Mouse (Mus musculus) regulatory T cell (primary cell): ENCODE data around the gene Mbnl1.

Experiments used
- in situ Hi-C: fragments of 300-600 bp; cut with MboI, MseI; formaldehyde crosslinking; loops from one replicate; pipeline ENCODE4 v1.15.1; 2025; ENCODE audit warnings: high pct_unique_total_duplicates

The Mbnl1 gene

DNA sequence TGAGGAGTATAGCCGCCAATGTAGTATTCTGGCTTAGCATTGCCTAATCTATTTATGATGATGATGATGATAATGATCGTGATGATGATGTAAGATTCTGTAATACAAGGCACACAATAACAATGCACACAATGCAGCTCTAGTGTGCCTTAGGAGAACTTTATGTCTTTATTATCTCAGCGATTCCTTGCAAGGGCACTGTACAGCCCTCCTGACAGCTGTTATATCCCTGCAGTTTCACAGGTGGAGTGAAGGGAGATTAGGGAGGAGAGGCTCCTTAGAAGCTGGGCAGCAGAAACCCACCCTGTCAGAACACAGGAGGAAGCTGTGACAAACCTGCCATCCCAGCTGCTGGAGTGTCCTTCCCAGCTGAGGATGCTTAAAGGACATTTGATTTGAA, 93.3 kb downstream of the Mbnl1 start:
- in situ Hi-C loops, result no loop called here

DNA sequence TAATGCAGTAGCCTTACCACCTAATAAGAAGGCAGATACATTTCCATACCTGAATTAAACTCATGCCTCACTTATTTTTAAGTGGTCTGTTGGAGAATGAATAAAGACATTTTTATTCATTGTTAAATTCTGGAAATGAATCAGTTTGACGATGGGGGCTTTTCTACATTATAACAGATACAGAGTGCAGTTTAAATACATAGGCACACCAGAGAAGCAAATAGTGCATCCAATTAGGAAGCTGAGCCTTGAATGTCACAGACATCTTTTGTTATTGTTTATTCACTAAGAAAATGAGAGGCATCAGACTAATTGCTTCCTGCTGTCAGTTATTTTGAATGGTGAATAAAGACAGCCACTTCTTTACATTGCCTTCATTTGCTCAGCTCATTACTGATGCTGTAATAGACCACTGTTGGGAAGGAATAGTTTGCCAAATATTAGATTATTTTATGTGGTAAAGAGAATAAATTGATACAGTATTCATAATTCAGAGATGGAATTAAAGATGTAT, 95.6 kb downstream of the Mbnl1 start:
- in situ Hi-C loops, result no loop called here

DNA sequence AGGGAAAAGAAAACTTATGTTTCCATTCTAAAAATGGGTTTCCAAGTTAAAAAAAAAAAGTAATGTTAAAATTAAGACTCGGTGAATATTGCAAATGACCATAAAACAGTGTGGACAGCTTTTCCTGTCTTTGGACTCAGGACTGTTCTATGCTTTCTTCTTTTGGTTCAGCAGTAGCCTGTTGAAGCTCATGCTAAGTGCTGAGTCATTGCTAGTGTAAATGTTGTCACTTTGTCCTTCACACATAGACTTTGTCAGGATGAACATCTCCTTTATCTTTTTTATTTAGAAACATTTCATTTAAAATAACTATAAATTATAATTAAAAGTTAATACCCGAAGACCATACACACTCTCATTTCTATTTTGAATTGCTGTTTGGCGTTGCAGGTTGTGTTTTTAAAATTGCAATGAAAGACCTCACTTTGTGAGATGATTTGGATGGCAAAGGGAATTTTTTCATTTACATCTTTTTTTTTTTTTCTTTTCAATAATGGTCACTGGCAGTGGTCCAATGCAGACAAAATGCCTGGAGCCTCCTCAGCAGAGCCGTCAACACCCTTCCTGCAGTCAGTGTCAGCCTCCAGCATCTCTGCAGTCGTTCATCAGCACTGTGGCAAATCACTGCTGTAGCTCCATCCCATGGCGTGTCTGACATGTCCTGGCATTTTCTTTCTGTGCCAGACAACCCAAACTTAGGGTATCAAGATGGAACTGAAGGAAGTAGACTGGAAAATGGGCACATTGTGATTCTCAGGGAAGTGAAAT, 96.4 kb downstream of the Mbnl1 start:
- in situ Hi-C loops, result no loop called here

DNA sequence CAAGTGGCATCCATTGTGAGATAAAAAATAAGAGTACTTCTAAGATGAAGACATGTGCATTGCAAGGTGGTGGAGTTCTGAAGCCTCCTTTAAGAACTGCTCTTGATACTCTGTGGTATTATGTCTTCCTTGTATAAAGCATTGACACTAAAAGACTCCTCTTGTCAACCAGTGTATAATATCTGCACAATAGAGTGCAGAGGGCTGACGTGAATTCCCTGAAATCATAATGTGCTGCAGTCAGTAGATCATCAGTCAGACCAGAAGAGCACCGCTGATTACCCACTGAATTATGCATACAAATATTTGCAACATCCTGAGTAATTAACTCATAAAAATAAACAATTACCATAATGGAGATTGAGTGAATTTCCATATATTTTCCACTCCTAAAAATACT, 97.2 kb downstream of the Mbnl1 start:
- in situ Hi-C loops, result no loop called here

DNA sequence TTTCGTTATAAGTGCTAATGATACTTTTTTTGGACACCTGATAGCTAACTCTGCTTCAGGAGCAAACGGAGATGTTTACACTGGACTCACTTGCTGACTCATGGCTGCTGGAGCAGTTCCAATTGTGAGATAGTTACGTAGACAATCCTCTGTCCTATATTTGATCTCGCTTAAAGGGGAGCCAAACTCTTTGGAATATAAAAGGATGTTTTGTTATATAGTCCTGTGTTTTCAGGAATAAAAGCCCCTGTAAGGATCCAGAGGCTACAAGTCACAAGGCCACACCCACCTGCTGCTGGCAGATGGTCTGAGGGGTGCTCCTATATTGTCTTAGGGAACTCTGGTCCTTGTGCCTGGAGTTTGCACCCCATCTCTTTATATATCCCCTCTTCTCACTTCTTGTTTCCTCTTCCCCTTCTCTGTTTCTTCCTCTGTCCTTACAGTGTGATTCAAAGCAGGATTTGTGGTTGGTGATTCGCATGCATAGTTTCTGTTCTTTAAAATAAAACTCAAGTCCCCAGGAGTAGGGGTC, 97.9 kb downstream of the Mbnl1 start:
- in situ Hi-C loops, result no loop called here

DNA sequence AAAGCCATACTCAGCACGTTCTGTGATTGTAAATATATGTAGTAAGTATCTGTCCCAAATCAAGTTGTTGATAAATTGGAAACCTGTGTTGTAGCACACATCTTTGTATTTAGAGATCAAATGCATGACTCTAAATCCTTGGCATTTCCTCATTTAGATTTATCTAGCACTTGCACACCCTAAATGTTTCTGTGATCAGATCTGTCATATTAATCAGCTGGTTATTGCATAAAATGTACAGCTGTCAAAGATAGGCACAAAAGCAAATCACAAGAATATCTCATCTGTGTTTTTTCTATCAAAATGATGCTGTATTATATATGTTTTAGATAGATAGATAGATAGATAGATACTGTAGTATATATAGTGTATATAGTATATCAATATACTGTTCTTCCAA, 98.9 kb downstream of the Mbnl1 start:
- in situ Hi-C loops, result no loop called here

DNA sequence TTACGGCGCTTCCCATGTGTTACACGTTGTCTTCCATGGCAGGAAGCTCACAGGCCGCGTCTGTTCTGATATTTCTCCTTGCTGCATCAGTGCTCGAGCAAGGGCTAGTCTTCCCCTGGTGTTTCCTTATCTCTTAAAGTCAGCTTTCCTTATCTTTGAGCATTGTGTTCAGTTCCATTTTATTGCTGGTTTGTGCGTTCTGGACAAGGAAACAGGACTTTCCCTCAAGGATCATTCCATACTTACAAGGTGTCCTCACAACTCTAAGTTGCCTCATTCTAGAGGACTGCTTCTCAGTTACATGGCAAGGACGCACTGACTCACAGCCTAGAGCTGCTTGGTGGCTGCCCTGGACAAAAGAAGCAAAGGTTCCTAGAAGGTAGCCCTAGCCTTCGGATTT, 101.6 kb downstream of the Mbnl1 start:
- in situ Hi-C loops, result no loop called here

DNA sequence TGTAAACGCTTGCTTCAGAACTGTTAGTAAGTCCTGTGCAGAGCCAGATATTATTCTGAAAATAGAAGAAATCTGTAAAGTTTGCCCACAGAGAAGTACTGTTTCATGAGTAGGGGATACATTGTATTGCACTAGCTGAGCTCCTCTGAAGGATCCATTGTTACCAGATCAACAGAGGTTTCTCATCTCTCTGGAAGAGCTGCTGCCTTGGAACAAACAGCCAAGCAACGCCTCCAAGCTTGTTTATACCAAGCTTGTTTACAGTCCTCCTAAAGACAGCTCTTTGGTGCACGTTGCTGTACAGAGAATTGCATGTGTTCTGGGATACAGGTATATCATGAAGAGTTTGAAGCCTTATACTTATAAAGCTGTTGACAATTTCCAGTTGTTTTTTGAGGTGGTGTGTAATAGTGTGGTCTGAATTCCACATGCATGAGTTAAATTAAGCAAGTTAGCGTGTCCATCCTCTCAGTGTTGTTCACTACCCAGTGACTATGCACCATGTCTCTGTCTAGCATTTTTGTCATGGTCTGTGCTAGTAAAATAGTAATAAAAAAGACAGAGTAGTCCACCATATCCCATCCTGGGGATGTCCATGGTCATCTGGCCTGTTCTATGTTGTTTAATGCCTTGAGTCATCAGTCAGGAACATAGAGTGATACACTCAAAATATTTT, 102.4 kb downstream of the Mbnl1 start:
- in situ Hi-C loops, result no loop called here

DNA sequence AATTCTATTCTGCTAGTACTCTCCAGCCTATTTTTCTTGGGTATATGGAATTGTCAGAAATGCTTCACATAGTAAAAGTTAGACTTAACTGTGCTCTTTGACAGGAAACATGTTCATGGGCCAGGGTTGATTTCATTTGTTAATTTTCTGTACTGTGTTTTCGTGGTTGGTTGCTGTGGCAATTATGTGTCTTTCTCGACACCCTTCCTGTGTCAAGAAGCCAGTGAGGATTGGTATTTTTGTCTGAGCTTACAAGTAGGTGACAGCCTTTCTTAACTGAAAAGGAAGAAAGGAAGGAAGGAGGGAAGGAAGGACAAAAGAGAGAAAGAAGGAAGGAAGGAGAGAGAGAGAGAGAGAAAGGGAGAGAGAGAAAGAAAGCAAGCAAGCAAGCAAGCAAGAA, 103.3 kb downstream of the Mbnl1 start:
- in situ Hi-C loops, result no loop called here

DNA sequence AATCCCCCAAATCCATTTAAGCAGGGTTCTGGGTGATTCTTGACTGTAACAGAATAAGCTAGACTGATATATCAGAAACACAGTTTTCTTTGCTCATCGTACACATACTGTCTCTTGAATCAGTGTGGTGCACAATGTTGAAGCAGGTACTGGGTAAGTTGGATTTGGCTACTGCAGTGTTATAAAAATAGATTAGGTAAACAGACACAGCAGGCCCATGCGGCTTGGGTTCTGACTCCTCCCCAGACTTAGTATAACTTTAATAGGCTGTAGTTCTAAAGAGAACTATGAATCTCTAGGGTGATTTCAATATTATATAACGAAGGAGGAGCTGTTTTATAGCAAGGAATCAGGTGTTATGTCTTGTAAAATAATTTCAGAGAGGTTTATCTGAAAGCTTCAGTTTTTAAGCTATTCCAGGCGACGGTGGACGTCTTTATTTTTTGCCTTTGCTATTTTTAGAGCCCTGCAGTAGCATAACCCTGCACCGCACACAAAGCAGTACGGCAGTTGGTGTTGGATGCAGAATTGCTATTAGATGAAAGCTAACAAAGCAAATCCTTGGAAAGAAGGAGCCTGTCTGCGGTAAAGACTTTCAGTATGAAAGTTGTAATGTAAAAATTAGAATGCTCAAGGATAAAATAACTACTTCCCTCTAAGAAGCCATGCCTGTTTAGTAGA, 103.9 kb downstream of the Mbnl1 start:
- in situ Hi-C loops, result no loop called here

DNA sequence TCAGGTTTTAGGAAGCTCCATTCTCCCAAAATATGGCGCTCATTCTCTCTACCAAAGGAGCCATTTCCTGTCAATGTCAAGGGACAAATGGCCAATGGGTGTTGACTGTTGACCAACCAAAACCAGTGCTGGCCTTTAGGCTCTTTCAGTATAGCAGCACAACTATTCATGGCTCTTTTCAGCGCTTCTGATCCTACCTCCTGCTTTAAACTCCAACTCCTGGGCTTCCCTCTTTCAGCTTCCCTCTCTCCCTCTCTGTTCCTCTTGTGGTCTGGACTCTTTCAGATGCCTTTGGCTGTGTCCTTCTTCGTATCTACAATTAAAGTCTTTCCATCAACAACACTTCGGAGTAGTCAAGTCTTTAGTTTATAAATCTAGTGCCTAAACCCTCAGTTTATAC, 107.2 kb downstream of the Mbnl1 start:
- in situ Hi-C loops, result no loop called here

DNA sequence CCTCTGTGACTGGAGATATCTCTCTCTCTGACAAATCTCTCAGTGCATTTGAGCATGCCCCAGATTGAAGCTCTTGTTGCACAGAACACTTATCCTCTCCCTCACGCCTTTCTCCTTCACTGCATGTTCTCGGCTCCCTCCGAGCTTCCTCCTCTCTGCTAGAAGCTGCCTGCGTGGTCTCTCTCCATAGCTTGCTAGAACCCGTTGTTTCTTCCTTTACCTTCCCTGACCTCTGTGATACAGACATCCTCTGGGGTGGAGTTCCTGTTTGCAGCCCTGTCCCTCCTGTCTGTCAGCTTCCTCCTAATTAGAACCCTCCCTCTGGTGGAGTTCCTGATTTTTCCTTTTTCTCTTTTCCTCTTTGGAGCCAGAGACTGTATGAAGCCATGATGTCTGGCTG, 108.1 kb downstream of the Mbnl1 start:
- in situ Hi-C loops, result no loop called here

DNA sequence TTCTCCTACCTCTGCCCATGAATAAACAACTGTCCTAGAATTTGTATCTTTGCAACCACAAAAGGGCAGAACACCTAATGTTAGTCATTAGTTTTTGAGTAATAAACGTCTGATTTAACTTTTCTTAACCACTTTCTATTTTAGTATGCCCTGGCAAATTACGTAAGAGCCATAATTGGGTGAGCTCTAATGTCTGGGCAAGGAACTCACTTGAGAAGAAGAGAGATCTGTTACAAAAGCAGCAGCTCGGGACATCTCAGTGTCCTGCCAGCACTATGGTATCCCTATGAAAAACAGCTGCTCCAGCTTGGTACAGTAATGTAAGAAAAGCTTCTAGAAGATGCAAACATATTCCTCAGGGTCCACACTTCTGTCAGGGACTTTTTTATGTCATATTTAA, 109.5 kb downstream of the Mbnl1 start:
- in situ Hi-C loops, result no loop called here

DNA sequence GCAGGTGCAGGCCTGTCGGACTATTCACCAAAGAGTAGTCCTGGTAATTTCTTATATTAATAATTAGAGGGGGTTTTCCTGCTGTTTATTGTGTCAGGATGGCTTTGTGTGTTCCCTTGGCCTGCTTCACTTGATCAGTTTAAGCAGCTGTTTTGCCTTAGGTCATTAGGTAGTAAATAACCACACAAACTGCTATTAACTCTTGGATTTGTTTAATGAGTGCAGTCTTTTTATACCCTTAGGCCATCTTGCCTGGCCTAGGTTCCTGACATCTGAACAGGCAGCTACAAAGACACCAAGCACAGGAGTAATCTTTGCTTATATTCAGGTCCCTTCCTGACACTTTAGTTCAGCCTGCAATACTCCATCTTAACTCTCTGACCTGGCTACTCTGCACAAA, 110.0 kb downstream of the Mbnl1 start:
- in situ Hi-C loops, result no loop called here

DNA sequence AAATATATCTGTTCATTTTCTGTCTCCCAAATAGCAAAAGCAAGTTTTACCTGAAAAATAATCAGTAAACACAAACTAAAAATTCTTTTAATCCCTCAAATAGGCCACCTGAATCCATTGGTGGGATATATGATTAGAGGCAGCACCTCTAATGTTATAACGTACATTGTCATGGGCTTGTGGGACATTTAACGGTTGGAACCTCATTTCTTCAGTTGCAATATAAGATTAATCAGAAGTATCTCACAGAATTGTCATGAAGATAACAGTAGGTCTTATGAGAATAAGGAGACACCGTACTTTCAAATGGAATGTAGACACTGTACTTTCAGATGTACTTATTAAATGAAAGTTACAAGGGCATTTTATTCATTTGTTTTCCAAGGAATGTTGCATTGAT, 112.1 kb downstream of the Mbnl1 start:
- in situ Hi-C loops, result no loop called here

DNA sequence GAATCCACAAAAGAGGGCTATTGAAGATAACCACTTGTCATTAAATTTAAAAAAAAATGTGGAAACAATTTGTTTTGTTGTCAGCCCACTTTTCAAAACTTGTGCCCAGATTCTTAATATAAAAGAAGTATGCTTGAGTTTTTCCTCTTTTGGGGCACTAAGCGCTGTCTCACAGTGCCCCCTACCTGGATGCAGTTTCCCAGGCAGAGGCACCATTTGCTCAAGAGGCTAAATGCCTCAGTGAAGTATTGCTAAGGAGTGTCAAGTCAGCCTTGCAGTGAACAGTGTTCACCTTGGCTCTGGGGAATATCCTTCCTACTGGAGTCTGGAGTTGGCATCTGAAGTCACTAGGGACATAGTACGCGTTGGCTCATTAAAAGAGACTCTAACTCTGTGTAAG, 113.4 kb downstream of the Mbnl1 start:
- in situ Hi-C loops, result no loop called here

DNA sequence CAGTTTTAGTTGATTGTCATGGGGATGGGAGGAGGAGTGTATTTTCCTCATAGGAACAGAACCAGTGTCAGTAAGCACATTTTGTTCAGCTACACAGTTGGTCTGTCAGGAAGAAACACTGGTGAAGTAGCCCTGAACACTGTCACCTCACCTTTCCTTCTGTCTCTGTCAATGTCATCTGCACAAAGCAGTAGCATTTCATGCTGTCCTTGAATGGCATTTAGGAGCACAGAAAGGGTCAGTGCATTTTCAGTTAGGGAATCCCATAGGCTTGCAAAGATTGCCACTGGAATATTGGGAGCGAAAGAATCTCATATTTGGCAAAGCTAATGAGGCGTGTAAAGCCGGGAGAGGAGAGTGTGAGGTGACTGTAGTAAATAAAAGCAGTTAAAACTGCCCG, 114.5 kb downstream of the Mbnl1 start:
- in situ Hi-C loops, result no loop called here

DNA sequence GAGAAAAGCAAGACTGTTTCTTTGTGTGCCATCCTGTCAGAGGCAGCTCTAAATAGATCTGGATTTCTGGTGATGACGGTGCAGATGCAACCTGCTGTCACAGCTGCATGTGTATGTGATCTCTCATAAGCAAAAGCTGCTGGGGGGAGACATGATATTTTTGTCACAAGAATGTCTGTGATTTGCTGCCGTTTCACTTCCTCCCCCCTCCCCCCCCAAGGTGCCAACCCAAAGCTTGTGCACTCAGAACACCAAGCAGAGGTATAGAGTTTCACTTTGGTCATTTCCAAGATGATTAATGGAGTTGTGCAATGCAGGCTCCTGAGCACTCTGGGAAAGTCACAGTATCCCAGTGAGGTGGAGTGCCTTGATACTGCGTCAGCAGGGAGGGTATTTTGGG, 116.7 kb downstream of the Mbnl1 start:
- in situ Hi-C loops, result no loop called here

DNA sequence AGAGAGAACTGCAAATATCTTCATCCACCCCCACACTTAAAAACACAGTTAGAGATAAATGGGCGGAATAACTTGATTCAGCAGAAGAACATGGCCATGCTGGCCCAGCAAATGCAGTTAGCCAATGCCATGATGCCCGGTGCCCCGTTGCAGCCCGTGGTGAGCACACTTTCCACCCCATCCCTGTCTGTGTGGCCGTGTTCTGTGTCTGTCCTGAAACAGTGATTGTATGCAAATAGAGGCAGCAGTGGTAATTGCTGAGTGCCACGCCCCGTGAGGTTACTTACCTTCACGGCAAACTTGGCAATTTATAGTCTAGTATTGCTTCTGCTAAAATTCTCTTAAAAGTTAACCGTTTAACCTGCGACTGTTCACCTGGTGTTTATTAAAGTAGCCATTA, 123.0 kb downstream of the Mbnl1 start:
- in situ Hi-C loops, result loop anchor here (10.0 kb wide), 1 partner anchor 71 kb away; no protein-coding TSS in a partner anchor

DNA sequence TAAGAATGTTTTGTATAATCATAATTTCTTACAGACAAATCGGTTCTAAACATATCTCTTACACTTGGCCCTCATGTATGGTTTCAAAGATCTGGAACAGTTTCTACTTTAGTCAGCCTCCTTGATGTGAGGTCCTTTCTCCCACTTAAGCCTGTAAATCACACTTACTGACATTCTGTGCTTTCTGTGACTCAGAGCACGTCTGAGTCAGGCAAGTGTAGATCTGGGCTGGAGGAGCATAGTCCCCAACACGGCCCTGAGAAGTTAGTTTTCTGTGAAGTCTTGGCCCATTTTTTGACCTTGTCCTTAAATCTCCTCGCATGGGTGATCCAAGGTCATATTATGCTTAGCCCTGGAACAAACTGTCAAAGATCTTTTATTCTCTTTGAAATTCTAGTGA, 124.4 kb downstream of the Mbnl1 start:
- in situ Hi-C loops, result loop anchor here (10.0 kb wide), 1 partner anchor 72 kb away; no protein-coding TSS in a partner anchor

DNA sequence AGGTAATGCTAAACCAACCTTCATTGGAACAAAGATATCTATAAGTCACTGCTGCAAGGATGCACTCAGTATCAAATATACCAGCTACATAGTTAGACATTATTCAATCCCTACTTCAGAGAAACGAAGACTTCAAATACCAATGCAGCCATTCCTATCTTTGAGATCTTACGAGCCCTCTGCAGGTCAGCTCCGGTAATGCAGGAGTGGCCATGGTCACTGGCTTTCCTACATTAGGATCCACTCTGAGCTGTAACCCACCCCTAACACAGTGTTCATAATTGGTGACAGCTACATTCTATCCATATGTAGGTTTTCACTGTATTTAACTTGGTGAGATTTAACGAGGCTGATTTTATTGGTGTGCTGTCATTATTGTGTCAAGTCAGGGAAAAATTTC, 129.1 kb downstream of the Mbnl1 start:
- in situ Hi-C loops, result loop anchor here (10.0 to 25.0 kb wide), 2 partner anchors 187 to 464 kb away; no protein-coding TSS in a partner anchor

DNA sequence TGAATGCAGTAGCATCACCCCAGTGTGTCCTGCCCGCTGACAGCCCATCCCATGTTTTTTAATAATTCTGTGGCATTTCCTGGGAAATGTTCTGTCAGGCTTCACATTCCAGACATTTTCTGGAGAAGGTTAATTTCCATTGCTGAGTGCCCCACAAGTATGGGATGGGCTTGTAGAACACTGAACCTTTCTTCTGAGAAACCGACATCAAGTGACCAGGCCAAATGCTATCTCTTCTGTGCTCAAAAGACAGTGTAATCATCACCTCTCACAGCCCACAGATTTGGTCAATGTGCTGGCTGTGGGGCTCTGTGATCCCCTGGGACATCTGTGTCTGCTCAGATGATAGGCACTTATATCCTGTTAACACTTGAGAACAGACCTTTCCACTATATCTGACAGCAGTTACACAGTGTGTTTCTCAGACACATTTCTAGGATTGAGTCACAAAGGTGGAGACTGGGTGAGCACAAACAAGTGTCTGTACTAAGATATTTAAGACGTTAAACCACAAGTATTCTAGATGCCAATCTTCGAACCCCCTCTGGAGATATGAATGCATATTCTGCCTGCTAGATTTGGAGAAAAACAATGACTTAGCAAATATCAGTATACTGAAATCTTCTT, 130.4 kb downstream of the Mbnl1 start:
- in situ Hi-C loops, result loop anchor here (10.0 to 25.0 kb wide), 2 partner anchors 188 to 466 kb away; no protein-coding TSS in a partner anchor
